Mouse (Mus musculus) liver, embryonic 12.5 days (tissue): ENCODE results near the gene Bdkrb2. TPM values are rescaled to one million over a fixed set of nuclear protein-coding genes. Genes with fewer than 3 reads are reported as not detected.

ENCODE experiments used
- ATAC-seq: fragments of 200-750 bp; cut with Nextera tagmentation; 2 replicates; pipeline ENCODE4 v1.8.0; 2017; ENCODE audit warnings: moderate number of reproducible peaks, mild to moderate bottlenecking, moderate library complexity
- H3K27ac ChIP-seq: fragments of 300-500 bp; sonication (generic); 2 replicates; pipeline ENCODE4 v1.5.1; 2016; ENCODE audit warnings: mild to moderate bottlenecking
- H3K27me3 ChIP-seq: fragments of 300-500 bp; sonication (generic); replicated peaks from 2 replicates; pipeline ENCODE4 v1.6.1; 2016; ENCODE audit warnings: mild to moderate bottlenecking, moderate library complexity
- H3K36me3 ChIP-seq: fragments of 300-500 bp; sonication (generic); 2 replicates; pipeline ENCODE4 v1.6.1; 2016; ENCODE audit warnings: mild to moderate bottlenecking, moderate library complexity
- H3K4me1 ChIP-seq: fragments of 300-500 bp; sonication (generic); 2 replicates; pipeline ENCODE4 v1.6.1; 2016
- H3K4me2 ChIP-seq: fragments of 300-500 bp; sonication (generic); 2 replicates; pipeline ENCODE4 v1.6.1; 2016; ENCODE audit warnings: mild to moderate bottlenecking, moderate library complexity
- H3K4me3 ChIP-seq: fragments of 300-500 bp; sonication (generic); 2 replicates; pipeline ENCODE4 v1.5.1; 2016; ENCODE audit warnings: mild to moderate bottlenecking, moderate library complexity
- H3K9ac ChIP-seq: fragments of 300-500 bp; sonication (generic); 2 replicates; pipeline ENCODE4 v1.6.1; 2016; ENCODE audit warnings: mild to moderate bottlenecking, moderate library complexity
- H3K9me3 ChIP-seq: fragments of 300-500 bp; sonication (generic); replicated peaks from 2 replicates; pipeline ENCODE4 v1.6.1; 2016; ENCODE audit warnings: mild to moderate bottlenecking, moderate library complexity
- WGBS: fragments of 180-500 bp; shearing (Covaris S2); methylation state at CpG from one replicate; pipeline ENCODE4 v1.1.7; 2016; ENCODE audit not compliant: insufficient replicate concordance; 5-methylcytosine and 5-hydroxymethylcytosine counted together
- polyA plus RNA-seq: library from polyadenylated mRNA; unstranded; fragments of >200 nt; fragmentation: Nextera tagmentation; extraction: Ambion mirVana; gene quantifications from 2 replicates; pipeline ENCODE4 v1.2.1, GENCODE M21; 2016

Gene Bdkrb2
- polyA plus RNA-seq: not detected in 2 replicates

DNA sequence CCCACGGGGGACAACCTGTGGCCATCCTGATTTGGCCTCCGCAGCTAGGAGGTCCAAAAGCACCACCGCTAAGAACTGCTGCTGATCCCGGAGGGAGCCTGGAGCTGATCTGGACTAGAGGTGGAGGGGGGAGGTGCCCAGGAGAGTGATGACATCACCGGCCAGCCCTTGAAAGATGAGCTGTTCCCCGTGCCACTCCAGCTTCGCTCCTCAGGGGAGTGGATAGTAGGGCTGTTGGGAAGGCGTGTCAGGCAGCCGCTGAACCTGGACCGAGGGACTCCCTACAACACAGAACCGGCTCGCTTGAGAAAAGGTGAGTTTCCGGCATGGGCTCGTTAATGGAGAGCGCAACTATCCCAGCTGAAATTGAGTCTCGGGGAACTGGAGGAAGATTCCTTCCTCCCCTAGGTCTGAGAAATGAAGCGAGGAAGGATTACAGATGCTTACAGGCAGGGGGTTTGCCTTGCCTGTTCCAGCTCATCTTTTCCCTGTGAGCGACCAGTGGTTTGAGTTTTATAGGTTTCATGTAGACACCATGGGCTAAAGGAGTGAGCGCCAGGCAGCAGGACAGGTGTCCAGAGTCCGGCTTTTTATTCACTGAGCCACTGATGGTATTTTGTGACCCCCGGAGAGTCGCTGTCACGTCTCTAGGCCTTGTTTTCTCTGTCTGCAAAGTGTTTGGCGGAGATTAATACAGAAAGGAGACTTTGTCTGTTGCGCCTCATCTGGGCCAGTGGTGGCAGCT lies at the start of gene Bdkrb2:
Gene Bdkrb2 (plus strand): TSS at position 291 of the 745 bp plus-strand sequence.
- 0 out of 2 replicates have a peak, but pooled peaks cover 4% of the 10 kb centered on the region for H3K4me1 ChIP-seq
- peak within 1 kb of the TSS; percentile 7; the same call in 1 of the 2 replicates for H3K4me3 ChIP-seq
- H3K36me3 ChIP-seq: no peaks in the 10 kb centered on the region
- WGBS: 8% methylated on average over 25 of the region's 25 CpGs
- peak within 1 kb of the TSS; percentile 37 for H3K4me2 ChIP-seq
- no peak for ATAC-seq
- H3K27ac ChIP-seq: no peak within 1 kb of the TSS
- H3K27me3 ChIP-seq: peaks cover 55% of the 10 kb centered on the region
- no peak within 1 kb of the TSS for H3K9ac ChIP-seq
- H3K9me3 ChIP-seq: no peaks in the 10 kb centered on the region

DNA sequence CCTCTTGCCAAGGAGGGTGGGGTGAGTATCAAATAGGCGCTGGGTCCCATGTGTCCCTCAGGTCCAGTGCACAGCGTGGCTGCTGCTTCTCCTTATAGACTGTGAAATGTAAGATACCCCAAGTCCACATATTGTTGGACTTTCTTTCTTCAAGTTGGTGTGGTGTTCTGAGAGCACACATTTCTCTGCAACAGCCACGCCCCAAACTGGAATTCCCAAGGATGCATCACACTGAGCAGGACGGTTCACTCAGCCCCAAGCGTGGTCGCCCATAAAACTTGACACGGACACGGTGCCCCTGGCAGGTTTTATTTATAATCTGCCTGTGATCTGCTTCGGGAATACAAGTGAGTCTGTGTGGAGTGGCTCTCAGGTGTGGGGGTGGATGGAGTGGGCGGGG lies 48.9 kb upstream of the Bdkrb2 start:
- ATAC-seq: no peak
- Histone ChIP-seq H3K4me1 (no peaks in the 10 kb centered on the region), H3K36me3 (no peaks in the 10 kb centered on the region), H3K27me3 (no peaks in the 10 kb centered on the region), H3K4me3 (no peak overlapping the region), H3K4me2 (no peak overlapping the region), H3K9me3 (no peaks in the 10 kb centered on the region), H3K9ac (no peak overlapping the region), H3K27ac (no peak overlapping the region)
- WGBS: 76% methylated on average over 10 of the region's 10 CpGs

DNA sequence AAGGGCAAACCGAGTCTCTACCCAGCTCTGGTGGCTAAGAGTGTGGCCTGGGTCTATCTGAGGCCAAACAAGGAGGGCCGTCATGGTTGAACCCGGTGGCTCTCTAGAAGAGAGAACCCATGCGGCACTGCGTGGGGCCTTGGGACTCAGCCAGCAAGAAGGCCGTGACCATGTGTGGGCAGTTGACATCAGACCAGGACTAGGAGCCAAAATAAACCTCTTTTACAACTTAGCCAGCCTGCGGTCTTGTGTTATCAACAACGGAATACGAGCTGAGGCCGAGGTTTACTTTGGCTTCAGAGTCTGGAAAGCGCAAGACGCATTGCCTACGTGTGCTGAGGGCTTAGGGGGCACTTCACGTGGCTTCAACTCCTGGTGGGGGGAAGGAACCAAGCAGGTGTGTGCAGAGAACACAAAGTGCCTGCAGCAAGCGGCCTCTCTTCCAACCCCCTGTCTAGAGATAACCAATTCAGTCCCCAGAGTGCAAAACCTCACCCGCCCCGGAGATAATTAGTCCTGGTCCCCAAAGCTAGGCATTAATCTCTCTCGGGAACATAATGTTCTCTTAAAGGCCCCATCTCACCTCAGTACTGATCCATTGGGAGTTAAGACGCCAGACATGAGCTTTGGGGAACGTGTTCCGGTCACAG lies 45.9 kb upstream of the Bdkrb2 start:
- H3K9ac ChIP-seq: no peak overlapping the region
- H3K4me3 ChIP-seq: no peak overlapping the region
- no peaks in the 10 kb centered on the region for H3K36me3 ChIP-seq
- no peak for ATAC-seq
- no peak overlapping the region for H3K27ac ChIP-seq
- no peaks in the 10 kb centered on the region for H3K27me3 ChIP-seq
- H3K4me2 ChIP-seq: no peak overlapping the region
- no peaks in the 10 kb centered on the region for H3K4me1 ChIP-seq
- no peaks in the 10 kb centered on the region for H3K9me3 ChIP-seq
- WGBS: 70% methylated on average over 21 of the region's 21 CpGs

DNA sequence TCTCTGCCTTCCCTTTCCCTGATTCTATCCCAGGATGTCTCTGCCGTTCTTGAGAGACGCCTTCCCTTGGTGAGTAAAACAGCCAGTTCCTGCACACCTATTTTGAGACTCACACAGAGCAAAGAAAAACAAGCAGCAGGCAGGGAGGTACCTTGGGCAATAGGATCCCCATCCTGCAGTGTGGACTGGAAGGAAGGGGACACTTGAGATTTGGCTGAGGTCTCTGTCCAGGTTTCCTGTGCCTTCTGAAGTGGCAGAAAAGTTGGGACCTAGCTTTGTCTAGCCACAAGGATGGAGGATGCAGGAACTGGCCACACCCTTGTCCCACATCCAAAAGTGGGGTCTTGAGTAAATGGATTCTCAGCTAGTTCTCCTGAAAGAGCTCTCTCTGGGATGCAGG lies 43.2 kb upstream of the Bdkrb2 start:
- Histone ChIP-seq H3K27ac (no peak overlapping the region), H3K27me3 (no peaks in the 10 kb centered on the region), H3K4me3 (no peak overlapping the region), H3K9ac (no peak overlapping the region), H3K9me3 (no peaks in the 10 kb centered on the region), H3K36me3 (no peaks in the 10 kb centered on the region), H3K4me1 (no peaks in the 10 kb centered on the region), H3K4me2 (no peak overlapping the region)
- WGBS: 66% methylated on average over 2 of the region's 2 CpGs
- ATAC-seq: no peak

DNA sequence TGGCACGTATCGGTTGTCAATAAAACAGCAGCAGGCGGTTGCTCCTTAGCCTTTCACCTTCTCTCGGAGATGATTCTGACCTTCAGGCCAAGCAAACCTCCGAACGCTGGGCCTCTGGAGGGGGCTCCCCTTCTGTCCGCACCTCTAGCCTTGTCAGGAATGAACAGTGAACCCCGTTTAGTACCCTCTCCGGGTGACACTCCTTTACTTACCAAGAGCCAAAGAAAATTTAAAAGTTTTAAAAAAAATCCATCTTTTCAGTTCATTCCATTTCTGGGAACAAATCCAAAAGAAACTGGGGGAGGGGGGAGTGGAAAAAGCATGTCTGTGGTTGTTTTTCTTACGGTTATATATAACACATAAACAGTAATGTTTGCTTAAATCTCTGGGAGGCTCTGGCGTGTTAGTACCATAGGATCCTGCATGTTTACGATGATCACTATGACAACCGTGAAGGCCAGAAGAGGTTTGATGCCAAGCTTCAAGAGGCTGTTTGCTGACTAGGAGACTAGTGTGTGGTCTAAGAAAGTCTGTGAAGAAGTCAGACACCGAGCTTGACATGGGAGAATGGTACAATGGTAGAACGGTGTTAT lies 41.8 kb upstream of the Bdkrb2 start:
- Histone ChIP-seq H3K4me1 (no peaks in the 10 kb centered on the region), H3K27ac (no peak overlapping the region), H3K9ac (no peak overlapping the region), H3K27me3 (no peaks in the 10 kb centered on the region), H3K4me2 (no peak overlapping the region), H3K9me3 (no peaks in the 10 kb centered on the region), H3K4me3 (no peak overlapping the region), H3K36me3 (no peaks in the 10 kb centered on the region)
- ATAC-seq: no peak
- 69% methylated on average over 15 of the region's 15 CpGs for WGBS

DNA sequence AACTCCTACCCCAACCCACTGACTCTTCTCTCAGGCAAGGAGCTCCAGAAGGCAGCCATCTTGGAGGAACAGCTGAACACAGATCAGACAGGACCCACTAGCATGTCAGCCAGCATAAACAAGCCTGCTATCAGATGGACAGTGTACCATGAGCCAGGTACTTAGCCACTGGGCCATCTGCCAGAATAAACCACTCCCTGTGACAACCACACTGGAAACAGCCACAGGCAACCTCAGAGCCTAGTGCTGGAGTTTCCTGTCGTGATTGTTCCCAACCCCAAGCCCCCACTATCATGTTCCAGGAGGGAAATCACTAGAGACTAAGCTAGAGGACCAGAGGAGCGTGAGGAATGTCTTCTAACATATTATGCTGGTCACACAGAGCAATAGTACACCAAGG lies 39.3 kb upstream of the Bdkrb2 start:
- Histone ChIP-seq H3K4me3 (no peak overlapping the region), H3K27ac (no peak overlapping the region), H3K9ac (no peak overlapping the region), H3K4me1 (no peaks in the 10 kb centered on the region), H3K27me3 (no peaks in the 10 kb centered on the region), H3K4me2 (no peak overlapping the region), H3K9me3 (no peaks in the 10 kb centered on the region), H3K36me3 (no peaks in the 10 kb centered on the region)
- 43% methylated on average over 2 of the region's 2 CpGs for WGBS
- ATAC-seq: no peak

DNA sequence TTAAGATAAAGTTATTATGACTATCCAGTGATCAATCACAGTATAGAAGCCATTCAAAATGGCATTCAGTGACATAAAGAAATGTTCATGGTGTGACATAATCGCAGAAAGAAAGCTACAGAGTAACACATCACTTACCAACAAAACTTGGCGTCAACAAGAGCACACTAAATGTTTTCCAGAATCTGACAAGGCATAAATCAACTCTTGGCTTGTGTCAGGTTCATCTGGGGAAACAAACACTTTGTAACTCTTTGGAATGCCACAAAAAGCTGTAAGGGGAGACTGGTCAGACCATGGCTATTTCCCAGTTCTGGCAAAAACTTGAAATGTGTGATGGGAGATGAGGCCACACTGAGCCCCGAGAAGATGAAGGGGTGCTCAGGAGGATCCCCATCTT lies 36.8 kb upstream of the Bdkrb2 start:
- no peaks in the 10 kb centered on the region for H3K9me3 ChIP-seq
- no peak overlapping the region for H3K27ac ChIP-seq
- H3K4me2 ChIP-seq: no peak overlapping the region
- H3K4me1 ChIP-seq: no peaks in the 10 kb centered on the region
- WGBS: 68% methylated on average over 3 of the region's 3 CpGs
- H3K27me3 ChIP-seq: no peaks in the 10 kb centered on the region
- H3K4me3 ChIP-seq: no peak overlapping the region
- no peaks in the 10 kb centered on the region for H3K36me3 ChIP-seq
- no peak for ATAC-seq
- H3K9ac ChIP-seq: no peak overlapping the region

DNA sequence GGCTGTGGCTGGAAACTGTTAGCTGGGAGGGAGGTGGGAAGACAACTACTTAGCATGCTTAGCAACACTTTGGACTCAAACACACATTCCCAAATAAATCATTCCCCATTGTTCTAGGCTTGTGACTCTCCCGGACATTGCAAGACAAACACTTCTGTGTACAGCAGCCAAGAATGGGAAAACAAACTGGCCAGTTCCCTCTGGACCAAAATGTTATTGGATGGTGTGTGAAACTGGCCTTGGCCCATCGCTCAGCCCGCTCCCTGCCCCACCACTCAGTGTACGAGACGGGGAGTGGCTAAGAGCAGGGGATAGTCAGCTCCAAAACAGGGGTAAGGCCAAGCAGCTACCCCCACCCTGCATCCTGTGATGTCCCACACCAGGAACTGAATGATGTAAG lies 36.2 kb upstream of the Bdkrb2 start:
- Histone ChIP-seq H3K36me3 (no peaks in the 10 kb centered on the region), H3K27ac (no peak overlapping the region), H3K9me3 (no peaks in the 10 kb centered on the region), H3K4me3 (no peak overlapping the region), H3K27me3 (no peaks in the 10 kb centered on the region), H3K4me1 (no peaks in the 10 kb centered on the region), H3K4me2 (no peak overlapping the region), H3K9ac (no peak overlapping the region)
- ATAC-seq: no peak
- WGBS: 80% methylated on average over 5 of the region's 5 CpGs

DNA sequence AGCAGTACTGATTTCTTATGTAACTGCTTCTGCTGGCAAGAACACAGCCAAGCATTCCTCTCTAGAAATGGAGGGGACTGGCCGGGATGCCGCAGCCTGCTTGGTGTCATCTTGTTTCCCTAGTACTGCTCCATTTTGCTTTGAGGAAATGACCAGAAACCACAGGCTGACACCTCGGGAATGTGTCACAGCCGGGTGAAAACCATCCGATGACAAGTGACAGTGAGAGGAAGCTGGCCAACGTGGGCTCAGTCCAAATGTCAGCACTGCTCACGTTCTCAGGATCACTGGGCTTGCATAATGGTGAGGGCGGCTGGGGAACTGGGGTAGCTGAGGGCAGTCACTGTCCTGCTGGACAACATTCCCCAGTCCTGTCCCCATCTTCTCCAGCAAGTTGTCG lies 33.5 kb upstream of the Bdkrb2 start:
- 20% methylated on average over 9 of the region's 9 CpGs for WGBS
- no peak overlapping the region for H3K9ac ChIP-seq
- H3K9me3 ChIP-seq: no peaks in the 10 kb centered on the region
- no peak for ATAC-seq
- no peaks in the 10 kb centered on the region for H3K27me3 ChIP-seq
- no peak overlapping the region for H3K4me2 ChIP-seq
- no peak overlapping the region for H3K27ac ChIP-seq
- no peaks in the 10 kb centered on the region for H3K4me1 ChIP-seq
- H3K4me3 ChIP-seq: no peak overlapping the region
- H3K36me3 ChIP-seq: no peaks in the 10 kb centered on the region

DNA sequence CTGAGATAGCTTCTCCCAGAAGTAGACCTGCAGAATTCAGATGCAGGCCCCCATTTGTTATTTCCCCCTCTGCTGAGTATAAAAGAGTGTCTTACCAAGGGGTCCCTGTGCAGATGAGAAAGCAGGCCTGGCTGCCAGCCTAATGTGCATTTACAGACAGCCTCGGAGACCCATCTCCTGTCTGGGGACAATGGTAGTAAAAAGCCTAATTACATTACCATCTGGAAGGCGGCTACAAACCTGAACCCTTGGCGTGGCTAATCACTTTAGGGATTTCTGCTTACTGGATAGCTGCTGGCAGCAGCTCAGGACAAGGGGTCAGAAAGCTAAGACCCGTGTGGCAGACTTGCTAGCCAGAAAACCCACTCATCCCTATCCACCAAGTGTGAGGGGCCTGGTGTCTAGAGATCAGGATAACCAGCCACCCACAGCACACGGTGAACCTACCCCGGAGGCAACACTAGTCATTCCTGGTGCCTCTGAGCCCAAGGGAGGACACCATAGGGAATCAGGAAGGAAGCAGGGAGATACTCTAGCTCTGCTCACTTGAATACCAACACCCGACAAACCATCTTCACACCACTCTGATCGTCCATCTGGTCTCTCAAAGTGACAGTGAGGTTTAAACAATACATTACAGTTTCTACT lies 31.2 kb upstream of the Bdkrb2 start:
- ATAC-seq: no peak
- Histone ChIP-seq H3K9me3 (no peaks in the 10 kb centered on the region), H3K27ac (no peak overlapping the region), H3K9ac (no peak overlapping the region), H3K4me3 (no peak overlapping the region), H3K27me3 (no peaks in the 10 kb centered on the region), H3K4me2 (no peak overlapping the region), H3K4me1 (peaks cover 7% of the 10 kb centered on the region; the same call in 1 of the 2 replicates), H3K36me3 (no peaks in the 10 kb centered on the region)
- WGBS: 55% methylated on average over 8 of the region's 8 CpGs

DNA sequence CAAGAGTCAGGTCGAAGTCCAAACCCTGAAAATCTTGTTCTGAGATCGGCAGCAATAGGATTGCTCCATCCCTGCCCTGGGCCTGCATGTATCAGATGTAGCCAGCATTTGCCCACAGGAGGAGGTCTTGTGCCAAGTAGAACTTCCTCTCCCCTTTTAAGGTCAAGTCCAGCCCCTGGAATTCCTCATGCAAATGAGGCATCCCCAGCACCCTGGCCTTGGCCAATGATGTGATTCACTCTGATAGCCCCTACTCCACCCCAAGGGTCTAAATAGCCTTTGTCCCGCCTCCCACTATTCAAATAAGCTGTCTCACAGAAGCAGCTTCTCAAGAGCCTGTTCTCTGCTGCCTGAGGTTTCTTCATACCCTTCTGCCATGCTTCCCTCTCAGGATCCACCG lies 28.2 kb upstream of the Bdkrb2 start:
- Histone ChIP-seq H3K9me3 (no peaks in the 10 kb centered on the region), H3K4me2 (no peak overlapping the region), H3K9ac (no peak overlapping the region), H3K4me1 (peaks cover 7% of the 10 kb centered on the region; the same call in 1 of the 2 replicates), H3K27me3 (no peaks in the 10 kb centered on the region), H3K36me3 (no peaks in the 10 kb centered on the region), H3K4me3 (no peak overlapping the region), H3K27ac (no peak overlapping the region)
- WGBS: 73% methylated on average over 4 of the region's 4 CpGs
- no peak for ATAC-seq
